Mouse (Mus musculus): ENCODE data around the gene Ptgdr.
"Not testable (repeated sequence)": the region's sequence is repeated elsewhere in the genome, so short reads cannot be mapped to it uniquely, and the experiment has no call there.

The Ptgdr gene

GRCm38 (mm10) chr14:44858868-44859613 is at the start of gene Ptgdr:
Gene Ptgdr, minus strand, starts transcription at chr14:44859375.
- no peak for DNase-seq (ENCODE audit: low spot score in 2 of 2)

GRCm38 (mm10) chr14:44907774-44908173 is 48.6 kb upstream of the Ptgdr start:
- DNase-seq (ENCODE audit: low spot score in 2 of 2), result no peak

- DNase-seq (ENCODE audit: low spot score in 2 of 2), result no peak
Measured at GRCm38 (mm10) chr14:44904199-44904598, 45.0 kb upstream of the Ptgdr start.

- not testable (repeated sequence) for DNase-seq (ENCODE audit: low spot score in 2 of 2)
Measured at GRCm38 (mm10) chr14:44901735-44902134, 42.6 kb upstream of the Ptgdr start.

GRCm38 (mm10) chr14:44891387-44892132 is 32.4 kb upstream of the Ptgdr start:
- no peak for DNase-seq (ENCODE audit: low spot score in 2 of 2)

- DNase-seq (ENCODE audit: low spot score in 2 of 2), result no peak
Measured at GRCm38 (mm10) chr14:44869686-44870085, 10.5 kb upstream of the Ptgdr start.

- DNase-seq (ENCODE audit: low spot score in 2 of 2), result no peak
Measured at GRCm38 (mm10) chr14:44865661-44866060, 6.5 kb upstream of the Ptgdr start.

GRCm38 (mm10) chr14:44863086-44863485 is 3.9 kb upstream of the Ptgdr start:
- DNase-seq (ENCODE audit: low spot score in 2 of 2), result no peak

GRCm38 (mm10) chr14:44861161-44861560 is 2.0 kb upstream of the Ptgdr start:
- no peak for DNase-seq (ENCODE audit: low spot score in 2 of 2)

- no peak for DNase-seq (ENCODE audit: low spot score in 2 of 2)
Measured at GRCm38 (mm10) chr14:44858372-44858771, 803 bp downstream of the Ptgdr start.

GRCm38 (mm10) chr14:44850637-44851036 is 8.5 kb downstream of the Ptgdr start:
- DNase-seq (ENCODE audit: low spot score in 2 of 2), result not testable (repeated sequence)

GRCm38 (mm10) chr14:44847740-44848139 is 11.4 kb downstream of the Ptgdr start:
- DNase-seq (ENCODE audit: low spot score in 2 of 2), result no peak

GRCm38 (mm10) chr14:44846558-44847263 is 12.5 kb downstream of the Ptgdr start:
- no peak for DNase-seq (ENCODE audit: low spot score in 2 of 2)

- no peak for DNase-seq (ENCODE audit: low spot score in 2 of 2)
Measured at GRCm38 (mm10) chr14:44843768-44844755, 15.1 kb downstream of the Ptgdr start.

- DNase-seq (ENCODE audit: low spot score in 2 of 2), result no peak
Measured at GRCm38 (mm10) chr14:44838685-44839084, 20.5 kb downstream of the Ptgdr start.

- no peak for DNase-seq (ENCODE audit: low spot score in 2 of 2)
Measured at GRCm38 (mm10) chr14:44835132-44835531, 24.0 kb downstream of the Ptgdr start.

- not testable (repeated sequence) for DNase-seq (ENCODE audit: low spot score in 2 of 2)
Measured at GRCm38 (mm10) chr14:44834134-44834533, 25.0 kb downstream of the Ptgdr start.

GRCm38 (mm10) chr14:44833096-44833495 is 26.1 kb downstream of the Ptgdr start:
- not testable (repeated sequence) for DNase-seq (ENCODE audit: low spot score in 2 of 2)

- no peak for DNase-seq (ENCODE audit: low spot score in 2 of 2)
Measured at GRCm38 (mm10) chr14:44827736-44828135, 31.4 kb downstream of the Ptgdr start.

- DNase-seq (ENCODE audit: low spot score in 2 of 2), result no peak
Measured at GRCm38 (mm10) chr14:44821177-44822057, 37.8 kb downstream of the Ptgdr start.
